Mouse (Mus musculus): ENCODE results near the gene Elmo1.

GRCm38 (mm10) chr13:20099546-20099945, 9.2 kb downstream of the Elmo1 start:
- TF ChIP-seq CTCF (IDR thresholded peaks at IDR 0.05; ENCODE audit: insufficient read depth, low read depth, low read length) (no peak), POLR2A (IDR thresholded peaks at IDR 0.05; ENCODE audit: insufficient read depth, low read depth, low read length) (no peak)

Measured in olfactory bulb, adult 2 months (tissue).